Mouse (Mus musculus) megakaryocyte, embryonic 14.5 days (primary cell): ENCODE measurements around the gene Gm20388. TPM values are rescaled to one million over a fixed set of nuclear protein-coding genes. Genes with fewer than 3 reads are reported as not detected.
"Not testable (repeated sequence)": the region's sequence is repeated elsewhere in the genome, so short reads cannot be mapped to it uniquely, and the experiment has no call there.

ENCODE experiments used
- H3K27me3 ChIP-seq: replicated peaks from 2 replicates; pipeline ENCODE3; 2012; ENCODE audit warnings: inconsistent platforms
- H3K36me3 ChIP-seq: replicated peaks from 2 replicates; pipeline ENCODE3; 2012; ENCODE audit warnings: low read length, inconsistent platforms, mixed read lengths
- H3K4me1 ChIP-seq: 2 replicates; pipeline ENCODE4 v1.6.1; 2012; ENCODE audit warnings: inconsistent platforms
- H3K4me3 ChIP-seq: replicated peaks from 2 replicates; pipeline ENCODE3; 2012; ENCODE audit warnings: moderate library complexity, mild to moderate bottlenecking, inconsistent platforms
- H3K9me3 ChIP-seq: 2 replicates; pipeline ENCODE4 v1.6.1; 2012; ENCODE audit warnings: inconsistent platforms
- FLI1 ChIP-seq: IDR thresholded peaks from 2 replicates; pipeline ENCODE4 v1.6.1; 2012; ENCODE audit warnings: low read length, inconsistent platforms, mixed read lengths
- GATA1 ChIP-seq: IDR thresholded peaks from 3 replicates; pipeline ENCODE4 v1.6.1; 2012; ENCODE audit warnings: mixed read lengths, low read length, inconsistent platforms, borderline replicate concordance
- polyA plus RNA-seq: library from polyadenylated mRNA; stranded (reverse); fragments of >175 nt; gene quantifications from 2 replicates; pipeline ENCODE4 v1.2.3, GENCODE M21; 2012; ENCODE audit warnings: low replicate concordance; ENCODE audit not compliant: insufficient read depth

Gm20388 gene
- polyA plus RNA-seq, 1 experiment = 111 TPM

GRCm38 (mm10) chr8:123960056-123960455 is 4049.4 kb downstream of the Gm20388 start:
- peaks cover 86% of the 10 kb centered on the region for H3K36me3 ChIP-seq
- H3K27me3 ChIP-seq = no peaks in the 10 kb centered on the region
- no peak overlapping the region for H3K4me3 ChIP-seq
- TF ChIP-seq GATA1 = no peak
- TF ChIP-seq FLI1 = no peak
- H3K9me3 ChIP-seq = no peaks in the 10 kb centered on the region
- H3K4me1 ChIP-seq = peaks cover 13% of the 10 kb centered on the region

- H3K27me3 ChIP-seq, H3K4me3 ChIP-seq, H3K9me3 ChIP-seq: not testable (repeated sequence)
- Histone ChIP-seq H3K36me3 (peaks cover 85% of the 10 kb centered on the region), H3K4me1 (peaks cover 10% of the 10 kb centered on the region)
These were observed 4049.9 kb downstream of the Gm20388 start for GRCm38 (mm10) chr8:123960556-123960955.

- H3K9me3 ChIP-seq = no peaks in the 10 kb centered on the region
- TF ChIP-seq FLI1 (no peak), GATA1 (no peak)
- H3K4me1 ChIP-seq = peaks cover 10% of the 10 kb centered on the region
- H3K27me3 ChIP-seq = no peaks in the 10 kb centered on the region
- peaks cover 86% of the 10 kb centered on the region for H3K36me3 ChIP-seq
- H3K4me3 ChIP-seq = no peak overlapping the region
These were observed 4050.7 kb downstream of the Gm20388 start for GRCm38 (mm10) chr8:123961371-123961770.

- TF ChIP-seq FLI1 (no peak), GATA1 (no peak)
- no peaks in the 10 kb centered on the region for H3K27me3 ChIP-seq
- no peak overlapping the region for H3K4me3 ChIP-seq
- H3K36me3 ChIP-seq = peaks cover 69% of the 10 kb centered on the region
- no peaks in the 10 kb centered on the region for H3K9me3 ChIP-seq
- H3K4me1 ChIP-seq = peaks cover 10% of the 10 kb centered on the region; the same call in 1 of the 2 replicates
These were observed 4056.3 kb downstream of the Gm20388 start for GRCm38 (mm10) chr8:123966896-123967295.

GRCm38 (mm10) chr8:123973495-123973894 is 4062.9 kb downstream of the Gm20388 start:
- Histone ChIP-seq H3K4me3 (no peak overlapping the region), H3K4me1 (peaks cover 29% of the 10 kb centered on the region), H3K27me3 (no peaks in the 10 kb centered on the region), H3K9me3 (peaks cover 15% of the 10 kb centered on the region), H3K36me3 (peaks cover 35% of the 10 kb centered on the region)
- TF ChIP-seq GATA1 (no peak), FLI1 (no peak)

- Histone ChIP-seq H3K4me3 (no peak overlapping the region), H3K36me3 (peaks cover 11% of the 10 kb centered on the region), H3K27me3 (no peaks in the 10 kb centered on the region), H3K9me3 (peaks cover 15% of the 10 kb centered on the region), H3K4me1 (peaks cover 60% of the 10 kb centered on the region)
- TF ChIP-seq GATA1 (no peak), FLI1 (no peak)
These were observed 4066.9 kb downstream of the Gm20388 start for GRCm38 (mm10) chr8:123977499-123977898.

- Histone ChIP-seq H3K36me3 (peaks cover 11% of the 10 kb centered on the region), H3K4me3 (peak overlapping the region; percentile 1), H3K4me1 (peaks cover 57% of the 10 kb centered on the region), H3K9me3 (peaks cover 15% of the 10 kb centered on the region), H3K27me3 (no peaks in the 10 kb centered on the region)
- TF ChIP-seq FLI1 (no peak), GATA1 (no peak)
These were observed 4067.7 kb downstream of the Gm20388 start for GRCm38 (mm10) chr8:123978166-123978838.

- Histone ChIP-seq H3K36me3 (peaks cover 11% of the 10 kb centered on the region), H3K4me1 (peaks cover 59% of the 10 kb centered on the region), H3K9me3 (peaks cover 15% of the 10 kb centered on the region), H3K4me3 (peak overlapping the region; percentile 1), H3K27me3 (no peaks in the 10 kb centered on the region)
- TF ChIP-seq GATA1 = no peak
- TF ChIP-seq FLI1 = no peak
These were observed 4068.3 kb downstream of the Gm20388 start for GRCm38 (mm10) chr8:123978926-123979325.

- Histone ChIP-seq H3K4me1 (peaks cover 63% of the 10 kb centered on the region), H3K9me3 (peaks cover 6% of the 10 kb centered on the region), H3K36me3 (peaks cover 3% of the 10 kb centered on the region), H3K4me3 (peak overlapping the region; percentile 52), H3K27me3 (no peaks in the 10 kb centered on the region)
- no peak for TF ChIP-seq GATA1
These were observed 4069.6 kb downstream of the Gm20388 start for GRCm38 (mm10) chr8:123980239-123980638.

GRCm38 (mm10) chr8:123981674-123982073 is 4071.0 kb downstream of the Gm20388 start:
- H3K9me3 ChIP-seq = no peaks in the 10 kb centered on the region

GRCm38 (mm10) chr8:123982291-123982793 is 4071.7 kb downstream of the Gm20388 start:
- Histone ChIP-seq H3K4me3 (peak overlapping the region; percentile 94), H3K4me1 (peaks cover 68% of the 10 kb centered on the region), H3K9me3 (no peaks in the 10 kb centered on the region), H3K27me3 (no peaks in the 10 kb centered on the region), H3K36me3 (no peaks in the 10 kb centered on the region)
- TF ChIP-seq GATA1 = no peak
- no peak for TF ChIP-seq FLI1

More at GRCm38 (mm10) chr8:123981674-123982073, 4071.0 kb downstream of the Gm20388 start:
- H3K36me3 ChIP-seq = no peaks in the 10 kb centered on the region
- peak overlapping the region; percentile 62 for H3K4me3 ChIP-seq
- TF ChIP-seq GATA1 = no peak
- peaks cover 67% of the 10 kb centered on the region for H3K4me1 ChIP-seq
- H3K27me3 ChIP-seq = no peaks in the 10 kb centered on the region
